Mouse (Mus musculus) left cerebral cortex, postnatal 14 days (tissue): ENCODE results near the gene Gnb1l. TPM values are rescaled to one million over a fixed set of nuclear protein-coding genes. Genes with fewer than 3 reads are reported as not detected.

Experiments
- DNase-seq, 2 experiments: peaks; one replicate each; pipeline ENCODE4 v3.0.0; 2021 to 2022; ENCODE audit warnings: low spot score in 2 of 2, mixed read lengths in 1 of 2
- intact Hi-C: fragments of 180-260 bp; cut with DNase I; formaldehyde crosslinking; loops from one replicate; pipeline ENCODE4 v1.15.1; 2025
- total RNA-seq, 2 experiments: library from RNA; stranded (reverse); gene quantifications; 2 replicates each; pipeline ENCODE4 v1.2.3; 2021

The Gnb1l gene
- total RNA-seq, 2 experiments from 2014 or later: 5.4 to 6.3 TPM

- intact Hi-C loops: no loop called here
- DNase-seq: no peak
Measured at GRCm38 (mm10) chr16:18479667-18480066, 18.8 kb upstream of the Gnb1l start.

GRCm38 (mm10) chr16:18480933-18481485 is 17.5 kb upstream of the Gnb1l start:
- intact Hi-C loops: no loop called here
- no peak for DNase-seq

GRCm38 (mm10) chr16:18482431-18482830 is 16.1 kb upstream of the Gnb1l start:
- intact Hi-C loops: no loop called here
- no peak for DNase-seq

GRCm38 (mm10) chr16:18483839-18484238 is 14.7 kb upstream of the Gnb1l start:
- DNase-seq: no peak
- intact Hi-C loops: no loop called here

GRCm38 (mm10) chr16:18484386-18484785 is 14.1 kb upstream of the Gnb1l start:
- DNase-seq: no peak
- intact Hi-C loops: no loop called here

- intact Hi-C loops: no loop called here
- no peak for DNase-seq
Measured at GRCm38 (mm10) chr16:18484794-18485435, 13.6 kb upstream of the Gnb1l start.

- intact Hi-C loops: no loop called here
- no peak for DNase-seq
Measured at GRCm38 (mm10) chr16:18486126-18486525, 12.4 kb upstream of the Gnb1l start.

GRCm38 (mm10) chr16:18490281-18490680 is 8.2 kb upstream of the Gnb1l start:
- intact Hi-C loops: no loop called here
- DNase-seq: no peak

- DNase-seq: no peak
- intact Hi-C loops: no loop called here
Measured at GRCm38 (mm10) chr16:18490894-18491293, 7.6 kb upstream of the Gnb1l start.

GRCm38 (mm10) chr16:18497865-18498515 is 523 bp upstream of the Gnb1l start:
- peak; percentile 14 to 52 for DNase-seq
- intact Hi-C loops: no loop called here

GRCm38 (mm10) chr16:18498996-18499395 is 483 bp downstream of the Gnb1l start:
- intact Hi-C loops: no loop called here
- DNase-seq: peak in 1 of 2 experiments; percentile 16

GRCm38 (mm10) chr16:18501531-18501930 is 3.0 kb downstream of the Gnb1l start:
- DNase-seq: no peak
- intact Hi-C loops: no loop called here

GRCm38 (mm10) chr16:18503566-18504342 is 5.2 kb downstream of the Gnb1l start:
- intact Hi-C loops: no loop called here
- DNase-seq: no peak

GRCm38 (mm10) chr16:18506524-18507199 is 8.1 kb downstream of the Gnb1l start:
- intact Hi-C loops: no loop called here
- no peak for DNase-seq

GRCm38 (mm10) chr16:18507200-18507549 is 8.7 kb downstream of the Gnb1l start:
- intact Hi-C loops: no loop called here

GRCm38 (mm10) chr16:18511741-18512140 is 13.2 kb downstream of the Gnb1l start:
- intact Hi-C loops: loop anchor here (5.0 kb wide), 1 partner anchor 64 kb away; no protein-coding TSS in a partner anchor
- DNase-seq: no peak

More at GRCm38 (mm10) chr16:18507200-18507549, 8.7 kb downstream of the Gnb1l start:
- DNase-seq: no peak

GRCm38 (mm10) chr16:18513508-18513907 is 15.0 kb downstream of the Gnb1l start:
- no peak for DNase-seq
- intact Hi-C loops: loop anchor here (5.0 kb wide), 1 partner anchor 66 kb away; no protein-coding TSS in a partner anchor

- intact Hi-C loops: no loop called here
- DNase-seq: peak; percentile 31 to 69
Measured at GRCm38 (mm10) chr16:18518091-18518490, 19.6 kb downstream of the Gnb1l start.

- intact Hi-C loops: no loop called here
- no peak for DNase-seq
Measured at GRCm38 (mm10) chr16:18523563-18524245, 25.2 kb downstream of the Gnb1l start.
